Mouse (Mus musculus) small intestine, adult 2 months (tissue): ENCODE data around the gene Klf7. TPM values are rescaled to one million over a fixed set of nuclear protein-coding genes. Genes with fewer than 3 reads are reported as not detected.

ENCODE experiments used
- H3K27ac ChIP-seq: fragments of 200-500 bp; 2 replicates; pipeline ENCODE4 v1.5.1; 2012; ENCODE audit warnings: low read depth, low read length, control low read depth, inconsistent platforms; ENCODE audit not compliant: insufficient read depth
- H3K27me3 ChIP-seq: fragments of 200-500 bp; 2 replicates; pipeline ENCODE4 v1.6.1; 2012; ENCODE audit warnings: mild to moderate bottlenecking, moderate library complexity, low read length, inconsistent platforms; ENCODE audit not compliant: control insufficient read depth, insufficient read depth
- H3K36me3 ChIP-seq: fragments of 200-500 bp; 2 replicates; pipeline ENCODE4 v1.6.1; 2012; ENCODE audit warnings: mild to moderate bottlenecking, low read length, control low read depth, inconsistent platforms; ENCODE audit not compliant: control insufficient read depth, insufficient read depth
- H3K4me1 ChIP-seq: fragments of 200-500 bp; 2 replicates; pipeline ENCODE4 v1.6.1; 2012; ENCODE audit warnings: low read length, inconsistent platforms, mixed read lengths; ENCODE audit not compliant: control insufficient read depth, insufficient read depth, insufficient read length
- H3K4me3 ChIP-seq: fragments of 200-500 bp; 2 replicates; pipeline ENCODE4 v1.5.1; 2012; ENCODE audit warnings: low read depth, mild to moderate bottlenecking, control low read depth, inconsistent platforms, low read length, moderate library complexity
- CTCF ChIP-seq: fragments of 200-500 bp; IDR thresholded peaks from 2 replicates; pipeline ENCODE4 v1.5.1; 2012; ENCODE audit warnings: low read depth, mild to moderate bottlenecking, control low read depth, inconsistent platforms, low read length, moderate library complexity, mixed read lengths; ENCODE audit not compliant: insufficient replicate concordance, insufficient read length; ENCODE audit errors: extremely low read depth
- POLR2A ChIP-seq: fragments of 200-500 bp; IDR thresholded peaks from 2 replicates; pipeline ENCODE4 v1.6.1; 2012; ENCODE audit warnings: low read depth, mild to moderate bottlenecking, control low read depth, inconsistent platforms, low read length, moderate library complexity
- WGBS: fragments of 180-500 bp; shearing (Covaris S2); methylation state at CpG from one replicate; pipeline ENCODE4 v1.1.7; 2018; 5-methylcytosine and 5-hydroxymethylcytosine counted together
- polyA plus RNA-seq: library from polyadenylated mRNA; depleted of rRNA; stranded (reverse); fragments of >200 nt; gene quantifications from 2 replicates; pipeline ENCODE4 v1.2.3, GENCODE M21; 2012

The Klf7 gene
- polyA plus RNA-seq, 1 experiment: 4.1 TPM

GRCm38 (mm10) chr1:64002036-64002435 lies 120.0 kb downstream of the Klf7 start:
- no peak overlapping the region for H3K4me3 ChIP-seq
- no peak overlapping the region for H3K27ac ChIP-seq
- H3K36me3 ChIP-seq: no peaks in the 10 kb centered on the region
- no peaks in the 10 kb centered on the region for H3K27me3 ChIP-seq
- TF ChIP-seq CTCF: no peak
- TF ChIP-seq POLR2A: no peak
- 92% methylated on average over 6 of the region's 6 CpGs for WGBS
- H3K4me1 ChIP-seq: no peaks in the 10 kb centered on the region

GRCm38 (mm10) chr1:64000597-64000996 lies 121.5 kb downstream of the Klf7 start:
- Histone ChIP-seq H3K27ac (no peak overlapping the region), H3K4me1 (no peaks in the 10 kb centered on the region), H3K27me3 (no peaks in the 10 kb centered on the region), H3K36me3 (no peaks in the 10 kb centered on the region), H3K4me3 (no peak overlapping the region)
- no peak for TF ChIP-seq POLR2A
- no peak for TF ChIP-seq CTCF
- 75% methylated on average over 2 of the region's 2 CpGs for WGBS

DNA sequence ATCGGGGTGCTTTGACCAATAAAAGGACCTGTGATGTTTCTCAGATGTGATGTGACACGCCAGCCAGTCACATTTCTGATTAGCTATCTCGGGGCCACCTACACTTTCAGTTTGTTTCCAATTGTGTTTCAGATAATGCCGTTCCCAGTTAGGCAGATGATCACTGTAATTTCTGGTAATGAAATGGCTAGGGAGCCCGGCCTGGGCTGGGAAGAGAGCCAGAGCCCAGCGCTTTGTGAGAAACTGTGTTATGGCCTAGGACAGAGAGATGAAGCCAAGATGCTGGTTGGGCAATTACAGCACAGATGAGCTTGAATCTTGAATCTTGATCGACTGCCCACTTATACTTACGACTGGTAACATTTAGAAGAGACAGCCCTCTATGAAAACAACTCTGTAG lies 122.6 kb downstream of the Klf7 start:
- TF ChIP-seq POLR2A: no peak
- TF ChIP-seq CTCF: no peak
- H3K4me1 ChIP-seq: peaks cover 3% of the 10 kb centered on the region; the same call in 1 of the 2 replicates
- H3K27ac ChIP-seq: no peak overlapping the region
- H3K27me3 ChIP-seq: no peaks in the 10 kb centered on the region
- 57% methylated on average over 8 of the region's 8 CpGs for WGBS
- no peaks in the 10 kb centered on the region for H3K36me3 ChIP-seq
- H3K4me3 ChIP-seq: no peak overlapping the region

DNA sequence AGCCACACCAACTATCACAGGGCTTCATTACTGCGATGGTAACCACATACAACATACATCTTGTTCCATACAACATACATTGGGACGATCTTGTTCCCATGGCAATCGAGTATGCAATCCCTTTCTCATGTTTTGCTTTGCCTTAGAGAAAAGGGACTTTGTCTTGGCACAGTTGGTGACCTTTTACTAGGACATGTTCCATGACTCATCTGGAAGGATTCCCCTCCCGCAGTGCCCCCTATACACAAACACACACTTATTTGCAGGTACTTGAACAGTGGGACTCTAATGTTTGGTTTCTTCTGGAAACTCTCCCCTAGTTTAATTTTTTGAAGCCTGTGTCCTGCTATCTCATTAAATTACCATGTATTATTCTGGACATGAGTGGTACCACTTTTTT lies 123.2 kb downstream of the Klf7 start:
- H3K27ac ChIP-seq: no peak overlapping the region
- no peaks in the 10 kb centered on the region for H3K36me3 ChIP-seq
- WGBS: 82% methylated on average over 4 of the region's 4 CpGs
- no peak for TF ChIP-seq CTCF
- TF ChIP-seq POLR2A: no peak
- H3K4me3 ChIP-seq: no peak overlapping the region
- no peaks in the 10 kb centered on the region for H3K27me3 ChIP-seq
- H3K4me1 ChIP-seq: peaks cover 3% of the 10 kb centered on the region; the same call in 1 of the 2 replicates

- Histone ChIP-seq H3K27ac (no peak overlapping the region), H3K27me3 (no peaks in the 10 kb centered on the region), H3K4me1 (peaks cover 3% of the 10 kb centered on the region; the same call in 1 of the 2 replicates), H3K36me3 (no peaks in the 10 kb centered on the region), H3K4me3 (no peak overlapping the region)
- TF ChIP-seq CTCF: no peak
- TF ChIP-seq POLR2A: no peak
- 85% methylated on average over 2 of the region's 2 CpGs for WGBS
Measured at GRCm38 (mm10) chr1:63998139-63998538, 123.9 kb downstream of the Klf7 start.

- no peak overlapping the region for H3K27ac ChIP-seq
- H3K36me3 ChIP-seq: no peaks in the 10 kb centered on the region
- peaks cover 3% of the 10 kb centered on the region; the same call in 1 of the 2 replicates for H3K4me1 ChIP-seq
- 14% methylated on average over 4 of the region's 4 CpGs for WGBS
- no peak overlapping the region for H3K4me3 ChIP-seq
- no peaks in the 10 kb centered on the region for H3K27me3 ChIP-seq
- no peak for TF ChIP-seq CTCF
- no peak for TF ChIP-seq POLR2A
Measured at GRCm38 (mm10) chr1:63995828-63996227, 126.3 kb downstream of the Klf7 start.

- no peaks in the 10 kb centered on the region for H3K27me3 ChIP-seq
- H3K36me3 ChIP-seq: no peaks in the 10 kb centered on the region
- H3K4me1 ChIP-seq: peaks cover 3% of the 10 kb centered on the region; the same call in 1 of the 2 replicates
- H3K27ac ChIP-seq: no peak overlapping the region
- no peak overlapping the region for H3K4me3 ChIP-seq
- no peak for TF ChIP-seq POLR2A
- 26% methylated on average over 5 of the region's 5 CpGs for WGBS
Measured at GRCm38 (mm10) chr1:63995137-63995492, 127.0 kb downstream of the Klf7 start.

DNA sequence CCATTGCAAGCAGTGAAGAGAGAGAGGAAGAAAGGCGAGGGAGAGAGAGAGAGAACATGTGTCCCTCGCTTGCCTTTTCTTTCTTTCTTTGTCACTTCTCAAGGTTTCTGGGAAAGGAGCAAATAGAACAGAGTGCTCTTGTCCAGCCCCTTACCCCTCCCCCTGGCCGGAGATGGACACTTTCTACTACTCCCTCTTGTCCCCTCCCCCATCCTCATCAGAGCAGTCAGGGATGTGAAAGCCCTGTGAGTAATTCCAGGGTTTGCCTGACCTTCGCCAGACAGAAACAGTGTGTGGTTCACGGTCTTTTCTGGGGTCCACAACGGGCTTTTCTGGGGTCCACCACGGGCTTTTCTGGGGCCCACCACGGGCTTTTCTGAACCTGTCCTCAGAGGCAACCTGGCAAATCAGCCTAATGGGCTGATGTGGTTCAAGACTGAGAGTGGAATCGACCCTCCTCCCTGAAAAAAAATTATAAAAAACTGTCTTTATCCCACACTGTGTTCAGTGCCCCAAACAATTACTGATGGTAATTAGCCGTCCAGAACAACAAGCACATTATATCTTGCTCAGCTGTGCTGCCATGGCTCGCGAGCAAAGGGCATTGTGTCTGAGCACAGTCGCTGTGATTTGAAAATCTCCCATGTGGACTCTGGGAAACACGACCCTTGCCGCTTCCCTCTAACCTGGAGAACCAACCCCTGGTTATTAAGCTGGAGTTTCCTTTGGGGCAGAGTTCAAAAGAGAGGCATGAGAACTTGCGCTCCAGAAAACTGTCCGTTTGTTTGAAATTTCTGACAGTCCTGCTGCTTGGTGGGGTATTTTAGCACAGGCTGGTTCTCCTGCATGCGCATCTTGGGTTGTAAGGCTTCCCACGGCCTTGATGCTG lies 127.6 kb downstream of the Klf7 start:
- WGBS: 33% methylated on average over 19 of the region's 19 CpGs
- Histone ChIP-seq H3K27me3 (no peaks in the 10 kb centered on the region), H3K4me1 (peaks cover 3% of the 10 kb centered on the region; the same call in 1 of the 2 replicates), H3K36me3 (no peaks in the 10 kb centered on the region), H3K27ac (no peak overlapping the region), H3K4me3 (no peak overlapping the region)
- TF ChIP-seq POLR2A: no peak
- no peak for TF ChIP-seq CTCF
